Mouse (Mus musculus) ES-CJ7 (cell line): ENCODE measurements at regions not wholly inside any gene's neighbourhood (a gene's known extent, or its start where the extent isn't known, plus 50 kb on each side); places are given as distances from the start of the nearest gene placed in this dataset.

ENCODE experiments used
- DNase-seq: peaks from one replicate; pipeline ENCODE4 v3.0.0; 2011; ENCODE audit warnings: low read depth, low spot score

GRCm38 (mm10) chr10:7268386-7269033 is 56.5 kb upstream of the Cnksr3 start:
- DNase-seq: no peak

GRCm38 (mm10) chr10:7267903-7268302 is 55.9 kb upstream of the Cnksr3 start:
- no peak for DNase-seq

GRCm38 (mm10) chr10:7267106-7267505 is 55.1 kb upstream of the Cnksr3 start:
- no peak for DNase-seq

GRCm38 (mm10) chr10:7265412-7265811 is 53.4 kb upstream of the Cnksr3 start:
- no peak for DNase-seq

- DNase-seq: no peak
Observed at GRCm38 (mm10) chr10:7264721-7265120, 52.7 kb upstream of the Cnksr3 start.
